Mouse (Mus musculus) gonadal fat pad, adult 2 months (tissue): ENCODE results near the gene Lag3. TPM values are rescaled to one million over a fixed set of nuclear protein-coding genes. Genes with fewer than 3 reads are reported as not detected.

ENCODE experiments used
- DNase-seq: peaks from one replicate; pipeline ENCODE4 v3.0.0-alpha.2; 2012; ENCODE audit warnings: low read depth
- polyA plus RNA-seq: library from polyadenylated mRNA; depleted of rRNA; stranded (reverse); fragments of >200 nt; gene quantifications from 2 replicates; pipeline ENCODE4 v1.2.3, GENCODE M21; 2012; rRNA removed

Gene Lag3
- polyA plus RNA-seq, 1 experiment = 3.1 TPM

- no peak for DNase-seq
Observed at GRCm38 (mm10) chr6:124858561-124859318, 52.8 kb downstream of the Lag3 start.

GRCm38 (mm10) chr6:124857840-124858530 lies 53.5 kb downstream of the Lag3 start:
- DNase-seq = no peak

GRCm38 (mm10) chr6:124856916-124857839 lies 54.3 kb downstream of the Lag3 start, which contains the start of gene P3h3:
P3h3 (minus strand) TSS chr6:124857752.
- no peak for DNase-seq

- no peak for DNase-seq
Observed at GRCm38 (mm10) chr6:124856321-124856720, 55.2 kb downstream of the Lag3 start.

GRCm38 (mm10) chr6:124854647-124855046 lies 56.9 kb downstream of the Lag3 start:
- no peak for DNase-seq

Other genes with a start within 250 kb of the Lag3 start
- 141 and 147 TPM in 2 replicates for gene Lpcat3, start 248.7 kb downstream of the Lag3 start, polyA plus RNA-seq
- 43.6 and 44.2 TPM in 2 replicates for gene Emg1, start 199.5 kb downstream of the Lag3 start, polyA plus RNA-seq
- gene Phb2, start 199.4 kb downstream of the Lag3 start, polyA plus RNA-seq = 131 and 138 TPM in 2 replicates
- gene Ptpn6, start 173.0 kb downstream of the Lag3 start, polyA plus RNA-seq = 24.2 and 25.2 TPM in 2 replicates
- gene Grcc10, start 170.3 kb downstream of the Lag3 start, polyA plus RNA-seq = 329 and 371 TPM in 2 replicates
- not detected in 2 replicates for gene Gm45234, start 155.7 kb downstream of the Lag3 start, polyA plus RNA-seq
- 22.4 and 55.8 TPM in 2 replicates for gene Atn1, start 155.2 kb downstream of the Lag3 start, polyA plus RNA-seq
- 5.3 TPM in 2 replicates for gene Eno2, start 142.0 kb downstream of the Lag3 start, polyA plus RNA-seq
- 3.1 and 4.6 TPM in 2 replicates for gene Lrrc23, start 132.0 kb downstream of the Lag3 start, polyA plus RNA-seq
- gene Spsb2, start 103.0 kb downstream of the Lag3 start, polyA plus RNA-seq = 19.8 and 20.5 TPM in 2 replicates
- gene Tpi1, start 97.4 kb downstream of the Lag3 start, polyA plus RNA-seq = 494 and 839 TPM in 2 replicates
- 107 and 120 TPM in 2 replicates for gene Usp5, start 82.2 kb downstream of the Lag3 start, polyA plus RNA-seq
- gene Cdca3, start 82.2 kb downstream of the Lag3 start, polyA plus RNA-seq = 7.5 and 8.2 TPM in 2 replicates
- 0.07 and 0.51 TPM in 2 replicates for gene Gnb3, start 71.4 kb downstream of the Lag3 start, polyA plus RNA-seq
- 21.4 and 24.2 TPM in 2 replicates for gene P3h3, start 54.0 kb downstream of the Lag3 start, polyA plus RNA-seq
- 1.0 and 1.9 TPM in 2 replicates for gene Gpr162, start 47.7 kb downstream of the Lag3 start, polyA plus RNA-seq
- gene Cd4, start 23.5 kb downstream of the Lag3 start, polyA plus RNA-seq = 0.50 and 0.95 TPM in 2 replicates
- 811 and 1,192 TPM in 2 replicates for gene Ptms, start 8.4 kb upstream of the Lag3 start, polyA plus RNA-seq
- 363 and 367 TPM in 2 replicates for gene Mlf2, start 19.7 kb upstream of the Lag3 start, polyA plus RNA-seq
- gene Cops7a, start 53.8 kb upstream of the Lag3 start, polyA plus RNA-seq = 180 and 195 TPM in 2 replicates
- 1.3 and 2.0 TPM in 2 replicates for gene Pianp, start 85.0 kb upstream of the Lag3 start, polyA plus RNA-seq
- 41.9 and 45.0 TPM in 2 replicates for gene Zfp384, start 97.4 kb upstream of the Lag3 start, polyA plus RNA-seq
- gene Ing4, start 128.1 kb upstream of the Lag3 start, polyA plus RNA-seq = 43.6 and 59.6 TPM in 2 replicates
- gene Acrbp, start 138.0 kb upstream of the Lag3 start, polyA plus RNA-seq = 16.2 and 18.2 TPM in 2 replicates
- gene Lpar5, start 156.2 kb upstream of the Lag3 start, polyA plus RNA-seq = 5.3 and 5.7 TPM in 2 replicates
- gene Chd4, start 184.3 kb upstream of the Lag3 start, polyA plus RNA-seq = 50.4 and 165 TPM in 2 replicates
- 13.3 and 14.0 TPM in 2 replicates for gene Nop2, start 220.2 kb upstream of the Lag3 start, polyA plus RNA-seq
- 20.9 and 21.5 TPM in 2 replicates for gene Iffo1, start 233.5 kb upstream of the Lag3 start, polyA plus RNA-seq